Mouse (Mus musculus): Measurements from ENCODE around the gene Vsig1. TPM values are rescaled to one million over a fixed set of nuclear protein-coding genes. Genes with fewer than 3 reads are reported as not detected.

The Vsig1 gene
- polyA plus RNA-seq, 1 experiment from 2014 or later: 46.8 TPM

DNA sequence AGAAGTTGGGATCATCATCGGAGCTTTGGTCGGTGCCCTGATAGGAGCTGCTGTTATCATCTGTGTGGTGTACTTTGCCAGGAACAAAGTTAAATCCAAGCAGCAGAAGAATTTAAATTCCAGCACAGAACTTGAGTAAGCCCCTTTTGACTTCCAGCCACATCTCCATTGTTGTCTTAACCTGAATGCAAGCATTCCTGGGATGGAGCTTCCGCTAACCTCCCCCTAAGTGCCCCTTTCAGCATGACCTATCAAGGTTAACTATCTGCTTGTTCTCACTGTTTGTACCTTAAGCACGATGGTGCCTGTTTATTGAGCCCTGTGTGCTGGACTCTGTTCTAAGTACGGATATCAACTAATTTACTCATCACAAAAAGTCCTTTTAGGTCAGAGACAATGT lies 28.9 kb downstream of the Vsig1 start:
- H3K9ac ChIP-seq (ENCODE audit: low read length): no peak overlapping the region
- no peak overlapping the region for H3K27ac ChIP-seq (ENCODE audit: low read length)
- H3K27me3 ChIP-seq (ENCODE audit: control insufficient read depth, insufficient read depth, low read length): peaks cover 10% of the 10 kb centered on the region
- ATAC-seq (ENCODE audit: insufficient read depth, low FRiP score): no peak
- H3K4me1 ChIP-seq (ENCODE audit: control insufficient read depth, insufficient read depth, low read length): no peaks in the 10 kb centered on the region
- H3K4me2 ChIP-seq (ENCODE audit: low read depth, low read length): no peak overlapping the region
- H3K36me3 ChIP-seq (ENCODE audit: control insufficient read depth, insufficient read depth, low read length): no peaks in the 10 kb centered on the region
- no peak overlapping the region for H3K4me3 ChIP-seq (replicated peaks; ENCODE audit: low read length)
- H3K9me3 ChIP-seq (replicated peaks; ENCODE audit: control insufficient read depth, low read length): no peaks in the 10 kb centered on the region
- 63% methylated on average over 5 of the region's 5 CpGs for WGBS

DNA sequence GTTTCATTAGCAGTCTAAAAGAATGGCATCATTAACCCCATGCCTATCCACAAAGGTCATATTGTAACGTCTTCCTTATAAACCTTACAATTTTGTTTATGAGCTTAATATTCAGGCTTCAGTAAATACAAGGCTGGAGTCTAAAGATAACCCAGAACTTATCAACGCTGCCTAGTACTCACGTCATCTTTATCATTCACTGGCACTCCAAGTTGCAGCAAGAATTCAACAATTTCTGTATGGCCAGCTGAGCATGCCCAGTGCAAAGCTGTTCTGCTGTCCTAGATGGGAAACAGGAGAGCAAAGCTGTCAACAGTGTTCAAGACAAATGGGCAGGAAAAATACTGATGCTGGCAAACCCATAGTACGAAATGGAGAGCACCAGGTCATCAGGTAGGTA lies 46.2 kb downstream of the Vsig1 start:
- no peak overlapping the region for H3K27ac ChIP-seq (ENCODE audit: low read length)
- no peaks in the 10 kb centered on the region for H3K4me1 ChIP-seq (ENCODE audit: control insufficient read depth, insufficient read depth, low read length)
- H3K4me2 ChIP-seq (ENCODE audit: low read depth, low read length): no peak overlapping the region
- ATAC-seq (ENCODE audit: insufficient read depth, low FRiP score): no peak
- H3K27me3 ChIP-seq (ENCODE audit: control insufficient read depth, insufficient read depth, low read length): peaks cover 6% of the 10 kb centered on the region; the same call in 1 of the 2 replicates
- no peaks in the 10 kb centered on the region for H3K9me3 ChIP-seq (replicated peaks; ENCODE audit: control insufficient read depth, low read length)
- H3K9ac ChIP-seq (ENCODE audit: low read length): no peak overlapping the region
- no peak overlapping the region for H3K4me3 ChIP-seq (replicated peaks; ENCODE audit: low read length)
- H3K36me3 ChIP-seq (ENCODE audit: control insufficient read depth, insufficient read depth, low read length): no peaks in the 10 kb centered on the region
- 87% methylated on average over 4 of the region's 4 CpGs for WGBS

DNA sequence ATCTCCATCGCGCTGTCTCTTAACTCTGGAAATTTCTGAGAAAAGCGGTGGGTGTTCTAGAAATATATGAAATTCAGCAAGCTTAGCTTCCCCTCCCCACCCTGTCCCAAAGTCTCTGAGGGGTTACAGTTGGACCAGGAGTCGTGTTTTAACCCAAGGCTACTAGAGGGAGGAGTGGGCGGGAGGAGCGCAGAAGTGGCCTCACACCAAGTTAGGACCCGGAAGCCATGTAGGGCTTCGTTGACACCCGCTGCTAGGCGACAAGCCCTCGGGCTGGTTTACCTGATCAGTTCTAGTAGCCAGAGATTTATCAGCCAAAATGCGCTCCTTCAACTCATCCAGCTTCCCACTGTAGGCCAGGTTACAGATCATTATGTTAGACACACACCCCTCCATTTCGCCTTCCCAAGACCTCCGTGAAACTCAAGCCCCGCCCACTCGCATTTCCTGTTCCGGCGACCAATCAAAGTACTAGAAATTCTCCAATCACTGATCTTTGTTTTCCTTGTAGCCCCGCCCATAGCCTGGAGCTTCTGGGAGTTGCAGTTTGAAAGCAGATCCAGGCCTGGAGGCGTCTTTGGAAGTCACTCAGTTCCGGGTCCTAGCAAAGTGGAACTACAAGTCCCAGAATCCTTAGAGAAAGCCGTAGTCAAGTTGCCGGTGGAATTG lies 49.0 kb downstream of the Vsig1 start, which contains the start of the genes Psmd10 and Atg4a:
Gene Psmd10 (minus strand): TSS at position 457 of the 669 bp plus-strand sequence.
Gene Atg4a (plus strand): TSS at position 636 of the 669 bp plus-strand sequence.
- Histone ChIP-seq H3K27ac (ENCODE audit: low read length) (no peak within 1 kb of the TSS), H3K4me1 (ENCODE audit: control insufficient read depth, insufficient read depth, low read length) (no peaks in the 10 kb centered on the region), H3K36me3 (ENCODE audit: control insufficient read depth, insufficient read depth, low read length) (no peaks in the 10 kb centered on the region), H3K9me3 (replicated peaks; ENCODE audit: control insufficient read depth, low read length) (no peaks in the 10 kb centered on the region), H3K4me3 (replicated peaks; ENCODE audit: low read length) (peak within 1 kb of the TSS; percentile 61), H3K9ac (ENCODE audit: low read length) (peak within 1 kb of the TSS; percentile 65), H3K27me3 (ENCODE audit: control insufficient read depth, insufficient read depth, low read length) (peaks cover 2% of the 10 kb centered on the region; the same call in 1 of the 2 replicates), H3K4me2 (ENCODE audit: low read depth, low read length) (peak within 1 kb of the TSS; percentile 58)
- peak; percentile 97 for ATAC-seq (ENCODE audit: insufficient read depth, low FRiP score)
- WGBS: 11% methylated on average over 23 of the region's 23 CpGs

DNA sequence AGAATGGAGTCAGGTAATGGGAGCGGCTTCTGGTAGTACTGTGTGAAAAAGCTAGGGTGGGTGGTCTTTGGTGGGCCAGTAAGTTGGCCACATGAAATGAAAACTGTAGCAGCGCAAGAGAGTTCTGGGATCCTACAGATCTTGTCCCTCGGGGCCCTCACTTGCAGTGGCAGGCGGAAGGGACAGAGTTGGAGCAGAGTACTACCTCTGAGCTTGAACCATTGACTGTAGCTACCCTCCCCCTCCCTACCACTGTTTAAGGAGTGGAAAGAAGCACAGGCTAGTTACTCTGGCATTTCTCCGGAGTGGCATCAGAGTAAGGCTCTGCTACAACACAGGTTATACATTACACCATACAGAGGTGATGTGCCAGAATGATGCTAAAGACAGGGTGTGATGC lies 49.6 kb downstream of the Vsig1 start:
- H3K36me3 ChIP-seq (ENCODE audit: control insufficient read depth, insufficient read depth, low read length): no peaks in the 10 kb centered on the region
- H3K4me2 ChIP-seq (ENCODE audit: low read depth, low read length): peak overlapping the region; percentile 45
- no peak overlapping the region for H3K27ac ChIP-seq (ENCODE audit: low read length)
- no peaks in the 10 kb centered on the region for H3K9me3 ChIP-seq (replicated peaks; ENCODE audit: control insufficient read depth, low read length)
- 25% methylated on average over 5 of the region's 5 CpGs for WGBS
- peaks cover 2% of the 10 kb centered on the region; the same call in 1 of the 2 replicates for H3K27me3 ChIP-seq (ENCODE audit: control insufficient read depth, insufficient read depth, low read length)
- ATAC-seq (ENCODE audit: insufficient read depth, low FRiP score): no peak; the same call in 1 of the 2 replicates
- peak overlapping the region; percentile 61 for H3K4me3 ChIP-seq (replicated peaks; ENCODE audit: low read length)
- H3K9ac ChIP-seq (ENCODE audit: low read length): peak overlapping the region; percentile 57
- H3K4me1 ChIP-seq (ENCODE audit: control insufficient read depth, insufficient read depth, low read length): no peaks in the 10 kb centered on the region

DNA sequence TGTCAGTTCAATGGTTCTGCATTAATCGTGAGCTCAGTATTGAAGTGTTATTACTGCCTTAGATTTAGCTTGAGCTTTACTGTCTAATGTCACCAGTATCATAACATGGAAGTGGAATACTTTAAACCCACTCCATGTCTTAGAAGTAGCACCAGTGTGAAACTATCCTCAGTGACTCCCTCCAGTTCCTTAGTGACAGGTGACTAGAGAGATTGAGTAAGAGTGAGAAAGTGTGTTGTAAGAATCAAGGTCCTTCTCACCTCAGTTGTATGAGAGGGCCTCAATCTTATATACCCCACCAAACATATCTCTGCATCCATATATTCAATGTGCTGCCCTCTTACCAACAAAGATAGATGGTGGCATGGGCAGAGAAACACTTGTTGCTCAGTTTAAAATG lies 71.5 kb downstream of the Vsig1 start:
- ATAC-seq (ENCODE audit: insufficient read depth, low FRiP score): no peak
- Histone ChIP-seq H3K36me3 (ENCODE audit: control insufficient read depth, insufficient read depth, low read length) (no peaks in the 10 kb centered on the region), H3K4me2 (ENCODE audit: low read depth, low read length) (no peak overlapping the region), H3K4me3 (replicated peaks; ENCODE audit: low read length) (no peak overlapping the region), H3K9me3 (replicated peaks; ENCODE audit: control insufficient read depth, low read length) (no peaks in the 10 kb centered on the region), H3K4me1 (ENCODE audit: control insufficient read depth, insufficient read depth, low read length) (peaks cover under 1% of the 10 kb centered on the region; the same call in 1 of the 2 replicates), H3K9ac (ENCODE audit: low read length) (no peak overlapping the region), H3K27ac (ENCODE audit: low read length) (no peak overlapping the region), H3K27me3 (ENCODE audit: control insufficient read depth, insufficient read depth, low read length) (peaks cover 5% of the 10 kb centered on the region; the same call in 1 of the 2 replicates)
- WGBS: 93% methylated on average over 1 of the region's 1 CpGs

DNA sequence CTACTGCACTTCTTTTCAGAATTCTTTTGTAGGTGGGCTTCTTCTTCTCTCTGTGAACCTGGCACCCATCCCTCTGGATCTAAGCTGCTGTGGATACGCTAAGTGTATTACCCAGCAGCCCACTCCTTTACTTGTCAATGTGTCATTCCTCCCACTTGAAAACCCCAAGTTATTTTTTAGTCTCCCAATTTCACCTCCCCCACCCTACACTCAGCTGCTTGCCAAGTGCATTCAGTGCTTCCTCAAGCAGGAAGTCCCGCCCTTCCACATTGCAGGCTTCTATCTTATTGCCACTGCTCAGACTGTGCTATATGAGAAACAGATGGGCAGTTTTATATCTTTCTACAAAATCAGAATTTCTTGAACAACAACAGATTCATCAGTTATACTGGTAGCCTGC lies 72.1 kb downstream of the Vsig1 start:
- WGBS: 66% methylated on average over 2 of the region's 2 CpGs
- peaks cover 2% of the 10 kb centered on the region; the same call in 1 of the 2 replicates for H3K4me1 ChIP-seq (ENCODE audit: control insufficient read depth, insufficient read depth, low read length)
- no peaks in the 10 kb centered on the region for H3K9me3 ChIP-seq (replicated peaks; ENCODE audit: control insufficient read depth, low read length)
- H3K4me2 ChIP-seq (ENCODE audit: low read depth, low read length): no peak overlapping the region
- H3K27ac ChIP-seq (ENCODE audit: low read length): no peak overlapping the region
- no peak for ATAC-seq (ENCODE audit: insufficient read depth, low FRiP score)
- H3K9ac ChIP-seq (ENCODE audit: low read length): no peak overlapping the region
- no peaks in the 10 kb centered on the region for H3K36me3 ChIP-seq (ENCODE audit: control insufficient read depth, insufficient read depth, low read length)
- H3K4me3 ChIP-seq (replicated peaks; ENCODE audit: low read length): no peak overlapping the region
- peaks cover 5% of the 10 kb centered on the region; the same call in 1 of the 2 replicates for H3K27me3 ChIP-seq (ENCODE audit: control insufficient read depth, insufficient read depth, low read length)

DNA sequence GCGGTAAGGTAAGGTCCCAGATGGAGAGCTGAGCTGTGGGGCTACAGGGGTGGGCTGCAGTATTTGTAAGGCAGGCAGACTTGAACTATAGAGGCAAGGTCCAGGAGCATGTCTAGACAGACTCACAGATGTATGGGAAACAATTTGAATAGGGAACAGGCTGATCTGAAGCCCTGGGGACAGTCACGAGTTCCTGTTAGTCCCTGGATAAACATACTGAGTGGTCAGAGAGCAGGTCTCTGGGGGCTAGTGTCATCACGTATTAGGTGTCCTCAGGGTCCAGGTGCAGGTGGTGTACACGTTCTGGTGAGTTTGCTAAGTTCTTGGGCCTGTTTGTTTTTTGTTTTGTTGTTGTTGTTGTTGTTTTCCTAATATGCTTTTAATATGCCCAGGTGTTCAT lies 72.8 kb downstream of the Vsig1 start:
- Histone ChIP-seq H3K27me3 (ENCODE audit: control insufficient read depth, insufficient read depth, low read length) (peaks cover 5% of the 10 kb centered on the region; the same call in 1 of the 2 replicates), H3K36me3 (ENCODE audit: control insufficient read depth, insufficient read depth, low read length) (no peaks in the 10 kb centered on the region), H3K4me3 (replicated peaks; ENCODE audit: low read length) (no peak overlapping the region), H3K9me3 (replicated peaks; ENCODE audit: control insufficient read depth, low read length) (no peaks in the 10 kb centered on the region), H3K27ac (ENCODE audit: low read length) (no peak overlapping the region), H3K4me2 (ENCODE audit: low read depth, low read length) (no peak overlapping the region), H3K4me1 (ENCODE audit: control insufficient read depth, insufficient read depth, low read length) (peaks cover 2% of the 10 kb centered on the region; the same call in 1 of the 2 replicates), H3K9ac (ENCODE audit: low read length) (no peak overlapping the region)
- 63% methylated on average over 4 of the region's 4 CpGs for WGBS
- no peak for ATAC-seq (ENCODE audit: insufficient read depth, low FRiP score)

DNA sequence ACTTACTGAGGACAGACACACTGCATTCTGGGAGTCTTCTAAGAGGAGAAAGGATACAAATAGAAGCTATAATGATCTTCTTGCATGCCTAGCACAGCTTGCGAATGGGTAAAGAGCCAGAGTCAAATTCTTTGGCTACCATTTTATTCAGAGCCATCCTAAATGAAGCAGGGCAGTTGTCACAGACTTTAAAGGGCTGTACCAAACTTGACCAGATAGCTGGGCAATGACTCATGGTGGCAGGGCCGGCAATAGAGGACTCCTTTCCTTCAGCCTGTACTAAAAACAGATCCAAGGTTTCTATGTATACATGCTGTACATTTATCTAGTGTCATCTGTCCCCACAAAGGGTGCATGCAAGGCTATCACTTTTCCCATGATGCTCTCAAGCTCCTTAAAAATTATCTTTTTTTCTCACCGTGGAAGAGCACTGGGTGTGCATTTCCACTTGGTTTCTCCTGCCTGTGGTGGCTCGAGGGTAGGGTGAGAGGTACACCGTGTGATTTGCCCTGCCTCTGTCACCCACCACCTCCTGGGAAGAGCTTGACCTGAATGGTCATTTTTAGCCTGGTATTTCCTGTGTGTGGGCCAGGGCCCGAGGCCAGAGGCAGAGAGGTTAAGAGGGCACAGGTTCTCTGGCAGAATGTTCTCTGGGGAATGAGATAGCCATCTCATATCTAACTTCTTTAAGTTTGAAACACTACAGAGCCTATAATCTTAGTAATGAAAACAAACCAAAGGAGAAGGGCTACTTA lies 76.0 kb downstream of the Vsig1 start:
- WGBS: 37% methylated on average over 6 of the region's 6 CpGs
- no peak overlapping the region for H3K4me3 ChIP-seq (replicated peaks; ENCODE audit: low read length)
- H3K36me3 ChIP-seq (ENCODE audit: control insufficient read depth, insufficient read depth, low read length): no peaks in the 10 kb centered on the region
- H3K4me2 ChIP-seq (ENCODE audit: low read depth, low read length): no peak overlapping the region
- H3K4me1 ChIP-seq (ENCODE audit: control insufficient read depth, insufficient read depth, low read length): peaks cover 2% of the 10 kb centered on the region; the same call in 1 of the 2 replicates
- ATAC-seq (ENCODE audit: insufficient read depth, low FRiP score): no peak
- no peaks in the 10 kb centered on the region for H3K9me3 ChIP-seq (replicated peaks; ENCODE audit: control insufficient read depth, low read length)
- H3K27me3 ChIP-seq (ENCODE audit: control insufficient read depth, insufficient read depth, low read length): peaks cover 5% of the 10 kb centered on the region; the same call in 1 of the 2 replicates
- H3K9ac ChIP-seq (ENCODE audit: low read length): no peak overlapping the region
- no peak overlapping the region for H3K27ac ChIP-seq (ENCODE audit: low read length)

DNA sequence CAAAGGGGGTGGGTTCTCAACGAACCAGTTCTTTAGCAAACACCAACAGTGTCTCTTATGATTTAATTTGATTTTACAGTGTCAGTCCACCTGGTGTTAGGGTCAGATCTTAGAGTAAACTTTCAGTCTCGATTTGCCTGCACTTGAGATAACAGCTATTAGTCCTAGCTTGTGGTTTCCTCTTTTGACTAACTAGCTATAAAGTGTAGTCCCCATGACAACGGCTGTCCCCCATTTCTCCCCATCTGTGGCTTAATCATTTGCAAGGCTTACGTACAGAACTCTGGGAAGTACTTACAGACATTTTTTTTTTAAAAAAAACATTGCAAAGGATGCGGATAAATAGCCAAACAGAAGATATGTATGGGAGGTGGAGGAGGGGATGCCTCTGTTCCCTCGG lies 77.4 kb downstream of the Vsig1 start:
- Histone ChIP-seq H3K27me3 (ENCODE audit: control insufficient read depth, insufficient read depth, low read length) (peaks cover 5% of the 10 kb centered on the region; the same call in 1 of the 2 replicates), H3K27ac (ENCODE audit: low read length) (no peak overlapping the region)
- ATAC-seq (ENCODE audit: insufficient read depth, low FRiP score): no peak

More for the DNA sequence above, 77.4 kb downstream of the Vsig1 start:
- Histone ChIP-seq H3K4me2 (ENCODE audit: low read depth, low read length) (no peak overlapping the region), H3K9ac (ENCODE audit: low read length) (no peak overlapping the region), H3K9me3 (replicated peaks; ENCODE audit: control insufficient read depth, low read length) (no peaks in the 10 kb centered on the region), H3K4me1 (ENCODE audit: control insufficient read depth, insufficient read depth, low read length) (peaks cover 2% of the 10 kb centered on the region; the same call in 1 of the 2 replicates), H3K36me3 (ENCODE audit: control insufficient read depth, insufficient read depth, low read length) (no peaks in the 10 kb centered on the region), H3K4me3 (replicated peaks; ENCODE audit: low read length) (no peak overlapping the region)
- WGBS: 47% methylated on average over 6 of the region's 6 CpGs

Measured in stomach, embryonic 16.5 days (tissue).